Mouse (Mus musculus) CD4-positive, CD25-positive, alpha-beta regulatory T cell, adult 9 weeks (primary cell): Measurements from ENCODE around the gene Pof1b. TPM values are rescaled to one million over a fixed set of nuclear protein-coding genes. Genes with fewer than 3 reads are reported as not detected.

Source experiments
- polyA plus RNA-seq: library from polyadenylated mRNA; unstranded; fragments of 100-300 nt; shearing (Covaris generic); gene quantifications from one replicate; pipeline ENCODE4 v1.2.1, GENCODE M21; 2017

The Pof1b gene
- polyA plus RNA-seq = not detected

DNA sequence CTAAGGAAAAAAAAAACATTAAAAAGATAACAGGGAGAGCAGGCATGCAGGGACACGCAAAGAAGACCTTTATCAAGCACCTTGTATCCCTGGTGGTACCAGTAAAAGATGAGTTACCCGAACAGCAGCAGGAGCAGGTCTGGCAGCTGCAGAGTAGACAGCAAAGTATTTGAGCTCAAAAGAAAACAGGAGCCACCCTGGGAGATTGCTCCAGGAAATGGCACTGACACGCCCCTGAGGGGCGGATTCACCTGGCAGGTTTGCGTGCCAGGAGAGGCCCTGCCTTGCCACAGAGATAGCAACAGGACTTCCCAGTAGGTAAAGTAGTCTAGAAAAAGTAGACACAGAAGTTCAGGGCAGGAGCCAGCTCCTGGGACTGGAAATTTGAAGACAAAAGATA, at the start of gene Pof1b:
TSS of gene Pof1b (minus strand) at position 144 of the 400 bp plus-strand sequence.

GRCm38 (mm10) chrX:112600511-112601305, 97.7 kb downstream of the Pof1b start, which contains the start of gene Zfp711:
TSS of gene Zfp711 (plus strand) at chrX:112600526.

Other genes starting within 250 kb of the Pof1b start
- not detected for gene 2010106E10Rik, start 203.4 kb downstream of the Pof1b start, polyA plus RNA-seq
- gene Zfp711, start 98.1 kb downstream of the Pof1b start, polyA plus RNA-seq = not detected